Mouse (Mus musculus): ENCODE measurements at regions not wholly inside any gene's neighbourhood (a gene's known extent, or its start where the extent isn't known, plus 50 kb on each side); places are given as distances from the start of the nearest gene placed in this dataset.

DNA sequence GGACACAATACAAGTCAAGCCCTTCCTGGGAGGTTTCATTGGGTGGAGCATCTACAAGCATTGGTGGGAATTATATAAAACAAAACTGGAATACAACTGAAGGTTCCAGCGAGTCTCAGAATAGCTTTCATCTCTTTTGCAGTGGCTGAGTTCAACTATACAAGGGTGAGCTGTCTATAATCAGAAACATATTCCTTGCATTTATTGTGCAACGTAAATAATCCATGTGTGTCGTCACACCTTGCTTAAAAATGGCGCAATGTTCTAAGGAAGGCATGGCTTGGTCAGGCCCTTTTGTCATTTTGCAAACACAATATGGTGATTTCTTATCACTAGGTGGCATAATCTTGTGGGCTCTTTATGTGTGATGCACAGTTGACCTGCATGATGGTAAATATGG is 320.8 kb upstream of the Sox11 start:
- no peaks in the 10 kb centered on the region for H3K4me1 ChIP-seq (ENCODE audit: control insufficient read depth, insufficient read depth, low read length)
- no peak overlapping the region for H3K27ac ChIP-seq (ENCODE audit: insufficient read depth, low read depth, low read length)
- no peak overlapping the region for H3K4me3 ChIP-seq (ENCODE audit: insufficient read depth, low read length)
- TF ChIP-seq POLR2A (IDR thresholded peaks at IDR 0.05; ENCODE audit: borderline replicate concordance, low read depth, low read length): no peak
- TF ChIP-seq CTCF (IDR thresholded peaks at IDR 0.05; ENCODE audit: low read depth, low read length): no peak

GRCm38 (mm10) chr12:27662723-27663122 is 320.3 kb upstream of the Sox11 start:
- TF ChIP-seq CTCF (IDR thresholded peaks at IDR 0.05; ENCODE audit: low read depth, low read length) (no peak), POLR2A (IDR thresholded peaks at IDR 0.05; ENCODE audit: borderline replicate concordance, low read depth, low read length) (no peak)
- H3K4me1 ChIP-seq (ENCODE audit: control insufficient read depth, insufficient read depth, low read length): no peaks in the 10 kb centered on the region

DNA sequence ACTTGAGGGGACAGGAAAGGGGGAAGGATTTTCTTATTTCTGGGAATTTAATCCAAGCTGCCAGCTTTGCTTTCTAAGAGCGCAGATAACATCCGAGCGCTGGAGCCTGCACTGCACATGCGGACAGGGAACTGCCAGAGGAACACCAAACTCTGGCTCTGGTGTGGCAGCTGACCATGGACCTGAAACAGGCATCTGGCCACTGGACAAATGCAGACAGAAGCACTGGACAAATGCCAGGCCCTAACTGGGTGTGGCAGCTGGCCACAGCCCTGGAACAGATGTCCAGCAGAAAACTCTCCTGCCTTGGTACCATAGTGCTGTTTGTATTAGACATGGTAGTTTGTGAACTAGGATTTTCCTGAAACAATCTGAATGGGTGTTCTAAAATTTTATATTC is 315.2 kb upstream of the Sox11 start:
- no peak for TF ChIP-seq CTCF (IDR thresholded peaks at IDR 0.05; ENCODE audit: low read depth, low read length)
- TF ChIP-seq POLR2A (IDR thresholded peaks at IDR 0.05; ENCODE audit: borderline replicate concordance, low read depth, low read length): no peak
- Histone ChIP-seq H3K4me1 (ENCODE audit: control insufficient read depth, insufficient read depth, low read length) (no peaks in the 10 kb centered on the region), H3K4me3 (ENCODE audit: insufficient read depth, low read length) (no peak overlapping the region), H3K27ac (ENCODE audit: insufficient read depth, low read depth, low read length) (no peak overlapping the region)

More at GRCm38 (mm10) chr12:27662723-27663122, 320.3 kb upstream of the Sox11 start:
- Histone ChIP-seq H3K27ac (ENCODE audit: insufficient read depth, low read depth, low read length) (no peak overlapping the region), H3K4me3 (ENCODE audit: insufficient read depth, low read length) (no peak overlapping the region)

DNA sequence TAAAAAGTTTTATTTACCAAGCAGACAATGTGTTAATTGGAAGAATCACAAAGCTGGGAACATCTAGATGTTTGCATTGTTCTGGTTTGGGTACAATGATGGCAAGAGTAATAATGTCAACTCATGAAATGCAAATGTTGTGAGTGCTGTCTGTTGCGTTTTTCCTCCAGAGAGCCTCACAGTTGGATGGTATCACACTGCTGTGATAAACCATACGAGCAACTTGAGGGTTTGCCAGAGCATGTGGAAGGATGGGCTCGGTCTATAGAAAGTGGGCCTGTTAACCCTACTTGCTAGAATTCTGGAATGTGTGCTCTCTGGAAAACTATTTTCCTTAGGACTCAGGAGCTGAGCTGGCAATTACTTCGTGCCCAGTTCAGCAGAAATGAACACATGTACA is 311.2 kb upstream of the Sox11 start:
- Histone ChIP-seq H3K4me3 (ENCODE audit: insufficient read depth, low read length) (no peak overlapping the region), H3K4me1 (ENCODE audit: control insufficient read depth, insufficient read depth, low read length) (no peaks in the 10 kb centered on the region), H3K27ac (ENCODE audit: insufficient read depth, low read depth, low read length) (no peak overlapping the region)
- no peak for TF ChIP-seq POLR2A (IDR thresholded peaks at IDR 0.05; ENCODE audit: borderline replicate concordance, low read depth, low read length)
- TF ChIP-seq CTCF (IDR thresholded peaks at IDR 0.05; ENCODE audit: low read depth, low read length): no peak

DNA sequence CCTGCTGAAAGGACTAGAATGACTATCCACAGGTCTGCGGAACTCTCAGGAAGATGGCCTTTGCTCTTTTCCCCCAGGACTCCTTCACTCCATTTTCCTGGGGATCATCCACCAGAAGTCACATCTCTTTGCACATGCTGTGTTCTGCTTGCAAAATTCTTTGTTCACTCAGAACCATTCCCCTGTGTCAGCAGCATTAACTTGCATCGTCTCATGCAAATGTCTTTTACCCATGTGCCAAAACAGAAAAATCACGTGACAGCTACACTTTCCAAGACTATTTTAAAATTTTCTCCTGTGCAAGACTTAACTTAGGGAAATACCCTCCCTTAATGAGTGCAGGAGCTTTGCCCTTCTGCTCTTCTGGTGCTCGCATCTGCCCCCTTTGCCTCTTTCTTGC is 306.2 kb upstream of the Sox11 start:
- no peaks in the 10 kb centered on the region for H3K4me1 ChIP-seq (ENCODE audit: control insufficient read depth, insufficient read depth, low read length)
- TF ChIP-seq CTCF (IDR thresholded peaks at IDR 0.05; ENCODE audit: low read depth, low read length) (no peak), POLR2A (IDR thresholded peaks at IDR 0.05; ENCODE audit: borderline replicate concordance, low read depth, low read length) (no peak)
- H3K4me3 ChIP-seq (ENCODE audit: insufficient read depth, low read length): no peak overlapping the region
- no peak overlapping the region for H3K27ac ChIP-seq (ENCODE audit: insufficient read depth, low read depth, low read length)

DNA sequence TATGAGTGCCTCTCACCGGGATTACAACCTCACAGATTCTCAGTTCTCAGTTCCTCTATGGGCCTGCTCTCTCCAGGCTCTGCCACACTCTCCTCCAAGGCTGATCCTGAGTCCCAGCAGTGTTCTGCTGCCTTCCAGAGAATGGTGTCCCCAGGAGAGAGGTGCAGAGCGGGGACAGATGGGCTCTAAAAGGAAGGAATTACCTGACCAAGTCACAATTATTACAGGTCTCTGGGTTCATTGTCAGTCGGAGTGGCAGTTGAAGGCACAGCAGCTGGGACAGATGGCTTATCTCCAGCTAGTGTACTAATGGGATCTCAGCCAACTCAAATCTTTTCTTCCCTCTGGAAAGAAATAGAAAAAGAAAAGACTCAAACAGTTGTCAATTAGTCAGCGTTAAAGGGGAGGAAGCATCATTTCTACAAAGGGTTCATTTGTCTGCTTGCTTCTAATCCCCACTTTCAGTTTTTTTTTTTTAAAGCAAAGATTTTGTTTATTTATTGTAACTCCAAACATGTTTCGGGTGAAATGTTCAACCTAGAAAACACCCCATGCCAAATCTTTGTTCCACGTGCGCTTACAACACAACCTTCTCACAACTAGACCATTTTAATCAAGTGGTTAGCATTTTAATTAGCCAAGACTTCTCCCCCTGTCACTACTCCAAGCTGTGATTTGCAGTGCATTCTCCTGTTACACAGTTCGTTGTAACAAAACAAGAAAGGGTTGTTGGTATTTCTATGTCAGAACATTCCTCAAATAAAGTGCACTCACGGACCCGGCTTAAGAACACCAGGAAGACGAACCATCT is 304.3 kb upstream of the Sox11 start:
- TF ChIP-seq POLR2A (IDR thresholded peaks at IDR 0.05; ENCODE audit: borderline replicate concordance, low read depth, low read length): no peak
- TF ChIP-seq CTCF (IDR thresholded peaks at IDR 0.05; ENCODE audit: low read depth, low read length): no peak
- no peak overlapping the region for H3K27ac ChIP-seq (ENCODE audit: insufficient read depth, low read depth, low read length)
- no peak overlapping the region for H3K4me3 ChIP-seq (ENCODE audit: insufficient read depth, low read length)
- H3K4me1 ChIP-seq (ENCODE audit: control insufficient read depth, insufficient read depth, low read length): no peaks in the 10 kb centered on the region

GRCm38 (mm10) chr12:27619616-27620015 is 277.2 kb upstream of the Sox11 start:
- Histone ChIP-seq H3K27ac (ENCODE audit: insufficient read depth, low read depth, low read length) (no peak overlapping the region), H3K4me3 (ENCODE audit: insufficient read depth, low read length) (no peak overlapping the region), H3K4me1 (ENCODE audit: control insufficient read depth, insufficient read depth, low read length) (no peaks in the 10 kb centered on the region)
- TF ChIP-seq CTCF (IDR thresholded peaks at IDR 0.05; ENCODE audit: low read depth, low read length) (no peak), POLR2A (IDR thresholded peaks at IDR 0.05; ENCODE audit: borderline replicate concordance, low read depth, low read length) (no peak)

- no peak for TF ChIP-seq POLR2A (IDR thresholded peaks at IDR 0.05; ENCODE audit: borderline replicate concordance, low read depth, low read length)
- TF ChIP-seq CTCF (IDR thresholded peaks at IDR 0.05; ENCODE audit: low read depth, low read length): no peak
- H3K27ac ChIP-seq (ENCODE audit: insufficient read depth, low read depth, low read length): no peak overlapping the region
- H3K4me1 ChIP-seq (ENCODE audit: control insufficient read depth, insufficient read depth, low read length): no peaks in the 10 kb centered on the region
- H3K4me3 ChIP-seq (ENCODE audit: insufficient read depth, low read length): no peak overlapping the region
Measured at GRCm38 (mm10) chr12:27604061-27604679, 261.8 kb upstream of the Sox11 start.

- TF ChIP-seq CTCF (IDR thresholded peaks at IDR 0.05; ENCODE audit: low read depth, low read length) (no peak), POLR2A (IDR thresholded peaks at IDR 0.05; ENCODE audit: borderline replicate concordance, low read depth, low read length) (no peak)
- Histone ChIP-seq H3K27ac (ENCODE audit: insufficient read depth, low read depth, low read length) (no peak overlapping the region), H3K4me3 (ENCODE audit: insufficient read depth, low read length) (no peak overlapping the region), H3K4me1 (ENCODE audit: control insufficient read depth, insufficient read depth, low read length) (no peaks in the 10 kb centered on the region)
Measured at GRCm38 (mm10) chr12:27599149-27599548, 256.8 kb upstream of the Sox11 start.

DNA sequence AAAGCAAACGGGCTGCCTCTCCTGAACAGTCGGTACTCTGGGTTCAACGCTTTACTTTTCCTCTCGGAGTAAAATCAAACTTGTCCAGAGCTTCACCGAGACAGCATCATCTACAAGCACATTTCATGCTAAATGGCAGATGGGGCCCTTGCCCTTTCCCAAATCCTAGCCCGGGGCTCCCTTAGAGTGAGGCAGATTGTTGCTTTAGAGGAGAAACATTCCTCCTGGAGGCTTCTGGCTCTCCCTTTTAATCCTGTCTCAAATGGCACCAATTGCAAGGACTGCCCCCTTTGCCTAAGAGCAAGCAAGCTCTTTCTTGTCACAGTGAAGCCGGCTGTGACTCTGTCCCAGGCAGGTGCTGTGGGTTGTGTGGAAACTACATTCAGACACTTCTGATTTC is 255.5 kb upstream of the Sox11 start:
- TF ChIP-seq CTCF (IDR thresholded peaks at IDR 0.05; ENCODE audit: low read depth, low read length) (no peak), POLR2A (IDR thresholded peaks at IDR 0.05; ENCODE audit: borderline replicate concordance, low read depth, low read length) (no peak)
- H3K27ac ChIP-seq (ENCODE audit: insufficient read depth, low read depth, low read length): no peak overlapping the region
- H3K4me1 ChIP-seq (ENCODE audit: control insufficient read depth, insufficient read depth, low read length): no peaks in the 10 kb centered on the region
- H3K4me3 ChIP-seq (ENCODE audit: insufficient read depth, low read length): no peak overlapping the region

All from bone marrow macrophage, adult 2 months (primary cell).